Mouse (Mus musculus): ENCODE measurements around the gene Myom1. TPM values are rescaled to one million over a fixed set of nuclear protein-coding genes. Genes with fewer than 3 reads are reported as not detected.

The Myom1 gene
- polyA plus RNA-seq, 1 experiment from 2014 or later = 1.2 TPM

GRCm38 (mm10) chr17:71098606-71099005 lies 96.2 kb downstream of the Myom1 start:
- no peak overlapping the region for H3K27ac ChIP-seq
- H3K36me3 ChIP-seq = no peaks in the 10 kb centered on the region
- no peak overlapping the region for H3K4me3 ChIP-seq (replicated peaks)
- 94% methylated on average over 3 of the region's 3 CpGs for WGBS
- H3K27me3 ChIP-seq = no peaks in the 10 kb centered on the region
- H3K4me1 ChIP-seq (replicated peaks) = 0 out of 2 replicates have a peak, but pooled peaks cover 6% of the 10 kb centered on the region
- H3K4me2 ChIP-seq (replicated peaks) = no peak overlapping the region
- ATAC-seq = no peak
- no peaks in the 10 kb centered on the region for H3K9me3 ChIP-seq
- H3K9ac ChIP-seq (replicated peaks) = no peak overlapping the region

GRCm38 (mm10) chr17:71102571-71103551 lies 100.4 kb downstream of the Myom1 start:
- Histone ChIP-seq H3K4me1 (replicated peaks) (0 out of 2 replicates have a peak, but pooled peaks cover 4% of the 10 kb centered on the region), H3K27ac (no peak overlapping the region), H3K4me3 (replicated peaks) (no peak overlapping the region), H3K36me3 (no peaks in the 10 kb centered on the region), H3K9ac (replicated peaks) (no peak overlapping the region), H3K27me3 (no peaks in the 10 kb centered on the region), H3K9me3 (no peaks in the 10 kb centered on the region), H3K4me2 (replicated peaks) (no peak overlapping the region)
- 66% methylated on average over 17 of the region's 17 CpGs for WGBS
- ATAC-seq = no peak

- Histone ChIP-seq H3K36me3 (no peaks in the 10 kb centered on the region), H3K4me1 (replicated peaks) (0 out of 2 replicates have a peak, but pooled peaks cover 4% of the 10 kb centered on the region), H3K9ac (replicated peaks) (no peak overlapping the region), H3K4me3 (replicated peaks) (no peak overlapping the region), H3K27ac (no peak overlapping the region), H3K27me3 (no peaks in the 10 kb centered on the region), H3K4me2 (replicated peaks) (no peak overlapping the region), H3K9me3 (no peaks in the 10 kb centered on the region)
- ATAC-seq = no peak
- WGBS = 95% methylated on average over 7 of the region's 7 CpGs
Observed at GRCm38 (mm10) chr17:71105297-71105696, 102.9 kb downstream of the Myom1 start.

GRCm38 (mm10) chr17:71106250-71106649 lies 103.8 kb downstream of the Myom1 start:
- 76% methylated on average over 8 of the region's 8 CpGs for WGBS

GRCm38 (mm10) chr17:71110753-71111265 lies 108.4 kb downstream of the Myom1 start:
- no peaks in the 10 kb centered on the region for H3K36me3 ChIP-seq
- H3K9me3 ChIP-seq = no peaks in the 10 kb centered on the region
- ATAC-seq = no peak
- no peak overlapping the region for H3K4me3 ChIP-seq (replicated peaks)
- 83% methylated on average over 6 of the region's 6 CpGs for WGBS
- H3K9ac ChIP-seq (replicated peaks) = no peak overlapping the region
- no peak overlapping the region for H3K4me2 ChIP-seq (replicated peaks)
- H3K4me1 ChIP-seq (replicated peaks) = no peaks in the 10 kb centered on the region
- no peaks in the 10 kb centered on the region for H3K27me3 ChIP-seq
- H3K27ac ChIP-seq = no peak overlapping the region

More at GRCm38 (mm10) chr17:71106250-71106649, 103.8 kb downstream of the Myom1 start:
- ATAC-seq = no peak
- Histone ChIP-seq H3K4me3 (replicated peaks) (no peak overlapping the region), H3K36me3 (no peaks in the 10 kb centered on the region), H3K4me2 (replicated peaks) (no peak overlapping the region), H3K4me1 (replicated peaks) (0 out of 2 replicates have a peak, but pooled peaks cover 4% of the 10 kb centered on the region), H3K9ac (replicated peaks) (no peak overlapping the region), H3K9me3 (no peaks in the 10 kb centered on the region), H3K27ac (no peak overlapping the region), H3K27me3 (no peaks in the 10 kb centered on the region)

GRCm38 (mm10) chr17:71112689-71113088 lies 110.3 kb downstream of the Myom1 start:
- Histone ChIP-seq H3K9ac (replicated peaks) (no peak overlapping the region), H3K36me3 (no peaks in the 10 kb centered on the region), H3K9me3 (no peaks in the 10 kb centered on the region), H3K27me3 (no peaks in the 10 kb centered on the region), H3K4me3 (replicated peaks) (no peak overlapping the region), H3K4me1 (replicated peaks) (no peaks in the 10 kb centered on the region), H3K4me2 (replicated peaks) (no peak overlapping the region), H3K27ac (no peak overlapping the region)
- ATAC-seq = no peak
- 86% methylated on average over 3 of the region's 3 CpGs for WGBS

GRCm38 (mm10) chr17:71114282-71114681 lies 111.8 kb downstream of the Myom1 start:
- no peak overlapping the region for H3K27ac ChIP-seq
- no peaks in the 10 kb centered on the region for H3K27me3 ChIP-seq
- H3K4me1 ChIP-seq (replicated peaks) = no peaks in the 10 kb centered on the region
- 86% methylated on average over 4 of the region's 4 CpGs for WGBS
- no peak overlapping the region for H3K9ac ChIP-seq (replicated peaks)
- H3K4me3 ChIP-seq (replicated peaks) = no peak overlapping the region
- ATAC-seq = no peak
- no peak overlapping the region for H3K4me2 ChIP-seq (replicated peaks)
- no peaks in the 10 kb centered on the region for H3K9me3 ChIP-seq
- no peaks in the 10 kb centered on the region for H3K36me3 ChIP-seq

- ATAC-seq = no peak
- Histone ChIP-seq H3K4me1 (replicated peaks) (no peaks in the 10 kb centered on the region), H3K4me2 (replicated peaks) (no peak overlapping the region), H3K36me3 (no peaks in the 10 kb centered on the region), H3K9me3 (no peaks in the 10 kb centered on the region), H3K9ac (replicated peaks) (no peak overlapping the region), H3K4me3 (replicated peaks) (no peak overlapping the region), H3K27me3 (no peaks in the 10 kb centered on the region), H3K27ac (no peak overlapping the region)
- WGBS = 92% methylated on average over 4 of the region's 4 CpGs
Observed at GRCm38 (mm10) chr17:71117956-71118355, 115.5 kb downstream of the Myom1 start.

- H3K27ac ChIP-seq = no peak overlapping the region
- H3K4me1 ChIP-seq (replicated peaks) = no peaks in the 10 kb centered on the region
- no peaks in the 10 kb centered on the region for H3K27me3 ChIP-seq
- no peaks in the 10 kb centered on the region for H3K36me3 ChIP-seq
- H3K9ac ChIP-seq (replicated peaks) = no peak overlapping the region
- ATAC-seq = no peak
- 54% methylated on average over 4 of the region's 4 CpGs for WGBS
- H3K4me3 ChIP-seq (replicated peaks) = no peak overlapping the region
- H3K9me3 ChIP-seq = no peaks in the 10 kb centered on the region
- no peak overlapping the region for H3K4me2 ChIP-seq (replicated peaks)
Observed at GRCm38 (mm10) chr17:71118607-71119006, 116.2 kb downstream of the Myom1 start.

- Histone ChIP-seq H3K4me3 (replicated peaks) (no peak overlapping the region), H3K4me1 (replicated peaks) (no peaks in the 10 kb centered on the region; the same call in 1 of the 2 replicates), H3K27ac (no peak overlapping the region), H3K9ac (replicated peaks) (no peak overlapping the region), H3K9me3 (no peaks in the 10 kb centered on the region), H3K27me3 (no peaks in the 10 kb centered on the region), H3K36me3 (no peaks in the 10 kb centered on the region), H3K4me2 (replicated peaks) (no peak overlapping the region)
- WGBS = 63% methylated on average over 6 of the region's 6 CpGs
- ATAC-seq = no peak
Observed at GRCm38 (mm10) chr17:71120626-71121025, 118.2 kb downstream of the Myom1 start.

- no peak overlapping the region for H3K4me2 ChIP-seq (replicated peaks)
- ATAC-seq = no peak
- no peaks in the 10 kb centered on the region for H3K36me3 ChIP-seq
- no peaks in the 10 kb centered on the region for H3K9me3 ChIP-seq
- no peak overlapping the region for H3K27ac ChIP-seq
- no peaks in the 10 kb centered on the region; the same call in 1 of the 2 replicates for H3K4me1 ChIP-seq (replicated peaks)
- no peak overlapping the region for H3K9ac ChIP-seq (replicated peaks)
- 90% methylated on average over 8 of the region's 8 CpGs for WGBS
- no peak overlapping the region for H3K4me3 ChIP-seq (replicated peaks)
- no peaks in the 10 kb centered on the region for H3K27me3 ChIP-seq
Observed at GRCm38 (mm10) chr17:71124061-71124670, 121.7 kb downstream of the Myom1 start.

GRCm38 (mm10) chr17:71124674-71125073 lies 122.2 kb downstream of the Myom1 start:
- H3K4me1 ChIP-seq (replicated peaks) = peaks cover 2% of the 10 kb centered on the region
- H3K4me2 ChIP-seq (replicated peaks) = no peak overlapping the region
- no peaks in the 10 kb centered on the region for H3K9me3 ChIP-seq
- ATAC-seq = no peak
- 88% methylated on average over 1 of the region's 1 CpGs for WGBS
- H3K4me3 ChIP-seq (replicated peaks) = no peak overlapping the region
- no peaks in the 10 kb centered on the region for H3K27me3 ChIP-seq
- no peaks in the 10 kb centered on the region for H3K36me3 ChIP-seq
- H3K9ac ChIP-seq (replicated peaks) = no peak overlapping the region
- no peak overlapping the region for H3K27ac ChIP-seq
